Mouse (Mus musculus): Measurements from ENCODE around the gene Smchd1.
A peak's percentile ranks its signal among the peaks of the same experiment; 100 is the strongest.
"Not testable (repeated sequence)": the region's sequence is repeated elsewhere in the genome, so short reads cannot be mapped to it uniquely, and the experiment has no call there.

The Smchd1 gene

GRCm38 (mm10) chr17:71474762-71475704 lies at the start of gene Smchd1:
TSS of gene Smchd1 (minus strand) at chr17:71475343.
- DNase-seq (ENCODE audit: low read depth in 1 of 2, low spot score in 2 of 2), result peak; percentile 84 to 87

GRCm38 (mm10) chr17:71510297-71510696 lies 35.2 kb upstream of the Smchd1 start:
- DNase-seq (ENCODE audit: low read depth in 1 of 2, low spot score in 2 of 2), result no peak

GRCm38 (mm10) chr17:71506832-71507231 lies 31.7 kb upstream of the Smchd1 start:
- DNase-seq (ENCODE audit: low read depth in 1 of 2, low spot score in 2 of 2), result no peak

- DNase-seq (ENCODE audit: low read depth in 1 of 2, low spot score in 2 of 2), result no peak
These were observed 20.6 kb upstream of the Smchd1 start for GRCm38 (mm10) chr17:71495784-71496183.

- no peak for DNase-seq (ENCODE audit: low read depth in 1 of 2, low spot score in 2 of 2)
These were observed 16.2 kb upstream of the Smchd1 start for GRCm38 (mm10) chr17:71491332-71491686.

GRCm38 (mm10) chr17:71490666-71491331 lies 15.7 kb upstream of the Smchd1 start:
- DNase-seq (ENCODE audit: low read depth in 1 of 2, low spot score in 2 of 2), result no peak

- peak; percentile 67 to 82 for DNase-seq (ENCODE audit: low read depth in 1 of 2, low spot score in 2 of 2)
These were observed 14.7 kb upstream of the Smchd1 start for GRCm38 (mm10) chr17:71489703-71490461.

- DNase-seq (ENCODE audit: low read depth in 1 of 2, low spot score in 2 of 2), result no peak
These were observed 11.2 kb upstream of the Smchd1 start for GRCm38 (mm10) chr17:71486231-71486851.

- DNase-seq (ENCODE audit: low read depth in 1 of 2, low spot score in 2 of 2), result peak; percentile 33 to 68
These were observed 10.7 kb upstream of the Smchd1 start for GRCm38 (mm10) chr17:71485791-71486230.

- DNase-seq (ENCODE audit: low read depth in 1 of 2, low spot score in 2 of 2), result no peak
These were observed 9.6 kb upstream of the Smchd1 start for GRCm38 (mm10) chr17:71484711-71485110.

- no peak for DNase-seq (ENCODE audit: low read depth in 1 of 2, low spot score in 2 of 2)
These were observed 8.4 kb upstream of the Smchd1 start for GRCm38 (mm10) chr17:71483418-71484060.

- DNase-seq (ENCODE audit: low read depth in 1 of 2, low spot score in 2 of 2), result no peak
These were observed 4.3 kb upstream of the Smchd1 start for GRCm38 (mm10) chr17:71479381-71479901.

- no peak for DNase-seq (ENCODE audit: low read depth in 1 of 2, low spot score in 2 of 2)
These were observed 2.3 kb upstream of the Smchd1 start for GRCm38 (mm10) chr17:71477481-71477880.

GRCm38 (mm10) chr17:71476346-71477020 lies 1.3 kb upstream of the Smchd1 start:
- no peak for DNase-seq (ENCODE audit: low read depth in 1 of 2, low spot score in 2 of 2)

- DNase-seq (ENCODE audit: low read depth in 1 of 2, low spot score in 2 of 2), result peak in 1 of 2 experiments; percentile 34
These were observed 554 bp upstream of the Smchd1 start for GRCm38 (mm10) chr17:71475705-71476089.

- no peak for DNase-seq (ENCODE audit: low read depth in 1 of 2, low spot score in 2 of 2)
These were observed 1.0 kb downstream of the Smchd1 start for GRCm38 (mm10) chr17:71474128-71474527.

GRCm38 (mm10) chr17:71471261-71471660 lies 3.9 kb downstream of the Smchd1 start:
- DNase-seq (ENCODE audit: low read depth in 1 of 2, low spot score in 2 of 2), result no peak

- DNase-seq (ENCODE audit: low read depth in 1 of 2, low spot score in 2 of 2), result no peak
These were observed 14.8 kb downstream of the Smchd1 start for GRCm38 (mm10) chr17:71460312-71460711.

GRCm38 (mm10) chr17:71459818-71460217 lies 15.3 kb downstream of the Smchd1 start, which contains the start of gene Gm4707:
TSS of gene Gm4707 (minus strand) at chr17:71459918.
- no peak for DNase-seq (ENCODE audit: low read depth in 1 of 2, low spot score in 2 of 2)

- not testable (repeated sequence) for DNase-seq (ENCODE audit: low read depth in 1 of 2, low spot score in 2 of 2)
These were observed 17.8 kb downstream of the Smchd1 start for GRCm38 (mm10) chr17:71457361-71457760.

Measured in monocyte, adult 2 months (primary cell).